Mouse (Mus musculus) layer of hippocampus, adult 8-10 months (tissue): ENCODE measurements at regions not wholly inside any gene's neighbourhood (a gene's known extent, or its start where the extent isn't known, plus 50 kb on each side); places are given as distances from the start of the nearest gene placed in this dataset.

Experiments
- DNase-seq, 2 experiments: peaks; one replicate each; pipeline ENCODE4 v3.0.0; 2022; ENCODE audit warnings: low spot score in 2 of 2

DNA sequence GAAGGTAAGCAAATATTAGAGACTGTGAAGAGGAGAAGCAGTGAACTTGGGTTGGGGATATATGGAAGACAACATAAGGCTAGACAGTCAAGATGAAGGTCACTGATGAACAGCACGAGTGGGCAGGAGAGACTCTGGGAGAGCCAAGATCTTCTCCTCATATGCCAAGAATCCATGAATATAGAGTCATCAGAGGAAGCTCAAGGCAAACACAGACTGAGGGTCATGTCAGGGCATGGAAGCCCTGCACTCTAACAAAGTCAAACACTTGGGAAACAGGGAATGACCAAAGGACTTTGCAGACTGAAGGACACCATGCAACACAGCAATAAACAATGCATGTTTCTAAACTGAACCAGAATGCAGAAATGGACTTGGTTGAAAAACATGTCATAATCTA is 351.4 kb downstream of the Hs3st3b1 start:
- no peak for DNase-seq

DNA sequence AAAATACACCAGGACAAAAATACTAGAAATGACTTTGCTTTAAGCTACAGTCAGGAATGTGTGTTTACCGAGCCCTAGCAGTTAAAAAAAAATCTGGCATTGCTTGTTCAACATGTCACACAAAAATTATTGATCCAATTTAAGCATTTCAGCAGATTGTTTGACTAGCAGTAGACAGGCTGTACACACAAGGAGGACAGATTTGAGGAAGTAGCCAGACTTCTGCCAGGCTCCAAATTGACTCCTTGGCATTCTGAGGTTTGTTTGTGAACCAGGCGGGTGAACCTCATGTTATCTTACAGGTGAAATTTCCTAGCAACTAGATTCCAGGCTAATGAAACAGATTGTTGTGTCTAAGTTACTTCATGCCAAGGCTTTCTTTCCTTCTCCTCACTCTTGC is 348.8 kb downstream of the Hs3st3b1 start:
- DNase-seq, result no peak

DNA sequence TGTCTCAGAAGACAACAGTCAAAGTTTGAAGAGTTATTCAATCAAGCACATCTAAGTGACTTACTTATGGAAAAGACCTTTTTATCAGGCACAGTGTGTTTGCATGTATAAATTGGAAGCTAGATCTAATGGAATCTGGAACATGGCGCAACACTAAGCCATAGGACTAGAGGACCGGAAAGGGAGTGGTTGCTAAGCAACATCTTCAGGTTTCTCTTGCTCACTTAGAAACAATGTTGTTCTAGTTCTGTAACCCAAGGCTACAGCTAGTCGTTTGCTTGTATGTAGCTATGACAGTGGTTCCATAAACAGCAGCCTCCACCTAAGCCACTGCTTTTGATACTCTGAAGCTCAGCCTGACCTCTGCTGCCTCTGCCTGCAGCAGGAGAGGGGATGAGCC is 338.8 kb downstream of the Hs3st3b1 start:
- DNase-seq, result no peak

- DNase-seq, result peak in 1 of 2 experiments; percentile 11
These were observed 336.7 kb downstream of the Hs3st3b1 start for GRCm38 (mm10) chr11:63585216-63585869.

GRCm38 (mm10) chr11:63620220-63620619 is 301.9 kb downstream of the Hs3st3b1 start:
- DNase-seq, result no peak

DNA sequence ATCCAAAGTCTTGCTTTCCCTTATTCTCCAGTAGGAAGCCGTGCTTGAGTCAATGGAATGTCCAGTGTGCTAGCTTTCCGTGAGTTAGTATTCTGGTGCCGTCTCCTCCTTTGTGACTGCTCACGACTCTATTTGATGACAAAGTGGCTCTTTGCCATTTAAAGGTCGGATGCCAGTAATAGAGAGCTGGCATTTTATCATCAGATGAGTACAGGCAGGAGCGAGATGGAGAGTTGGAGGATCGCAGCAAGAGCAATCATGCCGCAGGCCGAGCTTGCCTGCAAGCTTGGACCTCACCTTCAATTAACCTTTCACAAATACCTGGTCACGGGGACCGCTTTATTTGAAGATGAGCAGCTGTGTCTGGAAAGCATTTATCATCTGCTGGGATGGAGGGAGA is 291.8 kb downstream of the Hs3st3b1 start:
- DNase-seq, result no peak

GRCm38 (mm10) chr11:63657057-63657456 is 265.0 kb downstream of the Hs3st3b1 start:
- DNase-seq, result peak; percentile 7 to 10

DNA sequence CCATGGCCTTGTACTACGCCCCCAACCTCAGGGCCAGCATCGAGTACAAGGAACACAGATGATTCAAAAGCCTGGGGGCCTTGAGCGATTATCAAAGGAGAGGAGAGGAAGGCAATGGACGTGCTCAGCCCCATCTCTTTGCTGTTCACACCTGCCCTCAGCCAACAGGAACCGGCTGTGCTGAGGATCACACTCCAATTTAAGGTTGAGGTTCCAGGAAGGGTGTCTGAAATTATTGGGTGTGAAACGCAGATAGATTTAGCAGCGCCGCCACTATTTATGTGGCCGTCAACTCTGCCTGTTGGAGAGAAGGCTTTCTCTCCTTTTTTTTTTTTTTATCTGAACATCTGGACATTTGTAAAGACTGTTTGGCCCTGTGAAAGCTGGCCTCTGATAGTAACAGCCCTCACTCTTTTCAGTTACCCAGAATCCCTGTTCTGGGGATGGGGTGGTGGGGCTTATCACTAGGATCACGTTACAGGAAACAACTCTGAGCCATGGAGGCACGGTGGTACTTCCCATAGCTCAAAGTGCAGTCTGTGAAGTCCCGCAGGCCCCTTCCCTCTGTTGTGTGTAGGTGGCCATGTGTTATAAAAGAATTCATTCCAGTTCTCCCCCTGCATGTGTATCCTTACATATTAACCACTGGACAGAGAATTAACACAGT is 256.7 kb downstream of the Hs3st3b1 start:
- no peak for DNase-seq

DNA sequence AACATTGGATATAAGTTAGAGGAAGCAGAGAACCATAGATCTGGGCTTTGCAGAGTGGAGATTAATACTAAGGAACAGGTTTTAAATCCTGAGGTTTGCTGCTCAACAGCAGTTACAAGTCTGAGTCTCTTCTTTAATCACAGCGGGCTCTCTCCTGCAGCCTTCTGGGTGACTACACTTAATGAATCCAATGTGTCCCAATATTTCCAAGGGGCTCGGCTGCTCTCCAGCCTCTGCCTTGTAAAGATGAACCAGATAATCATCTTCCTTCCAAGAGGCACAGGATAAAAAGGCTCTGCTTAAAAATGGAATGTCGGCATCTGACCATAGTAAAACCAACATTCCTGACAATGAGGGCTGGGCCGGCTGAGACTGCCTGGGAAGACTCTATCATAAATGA is 251.6 kb downstream of the Hs3st3b1 start:
- DNase-seq, result no peak

DNA sequence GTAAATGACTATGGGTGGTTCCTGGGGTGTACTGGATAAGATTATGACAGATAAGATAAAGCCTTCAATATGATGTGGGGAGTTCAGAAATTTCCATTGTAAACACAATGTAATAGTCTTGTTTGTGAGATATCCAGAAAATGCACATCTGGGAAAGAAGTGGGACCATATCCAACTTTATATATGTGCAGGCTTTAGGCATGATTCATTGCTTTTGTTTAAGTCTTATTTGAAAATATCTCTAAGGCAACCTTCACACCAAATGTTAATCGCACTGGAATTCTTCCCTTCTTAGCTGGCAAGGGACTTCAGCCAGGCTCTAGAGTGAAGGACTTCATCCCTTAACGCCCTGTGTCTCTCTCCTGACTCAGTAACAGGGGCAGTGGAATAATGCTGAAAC is 250.3 kb downstream of the Hs3st3b1 start:
- no peak for DNase-seq

DNA sequence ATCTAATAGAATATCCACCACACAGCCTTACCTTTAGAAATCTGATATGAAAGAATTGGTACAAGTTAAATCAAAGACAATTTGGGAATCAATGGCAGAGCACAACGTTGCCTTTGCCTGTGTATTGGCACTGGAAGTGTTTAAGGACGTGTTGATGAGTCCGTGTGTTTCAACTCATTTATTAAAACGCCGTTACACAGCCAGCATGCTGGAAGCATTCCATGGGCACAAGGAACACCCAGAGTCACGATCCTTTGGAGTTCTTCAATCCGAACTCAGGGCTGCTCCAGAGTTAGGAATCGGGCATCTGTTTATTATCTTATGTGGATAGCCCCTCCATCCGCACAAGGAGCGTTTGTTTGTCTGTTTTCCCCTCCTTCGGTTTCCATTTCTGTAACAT is 244.2 kb downstream of the Hs3st3b1 start:
- no peak for DNase-seq

GRCm38 (mm10) chr11:63678382-63678905 is 243.6 kb downstream of the Hs3st3b1 start:
- DNase-seq, result no peak

DNA sequence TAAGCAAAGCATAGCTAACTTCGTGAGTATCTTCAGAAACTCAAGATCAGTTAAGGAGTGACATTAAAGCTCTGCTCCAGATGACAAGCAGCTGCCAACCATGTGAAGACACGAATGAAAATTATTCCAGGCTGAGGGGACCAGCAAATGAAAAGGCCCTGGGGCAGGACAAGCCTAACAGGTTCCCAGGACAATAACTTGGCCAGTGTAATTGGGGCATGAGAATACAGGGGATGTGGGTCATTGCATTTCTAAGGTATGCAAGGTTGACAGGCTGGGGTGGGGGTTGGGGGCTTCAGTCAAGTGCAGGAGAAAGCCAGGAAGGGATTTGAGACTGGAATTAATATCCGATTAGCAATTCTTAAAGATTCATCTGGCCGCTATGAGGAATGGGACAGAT is 242.6 kb downstream of the Hs3st3b1 start:
- DNase-seq, result no peak

- no peak for DNase-seq
These were observed 237.7 kb downstream of the Hs3st3b1 start for GRCm38 (mm10) chr11:63684228-63684980.

DNA sequence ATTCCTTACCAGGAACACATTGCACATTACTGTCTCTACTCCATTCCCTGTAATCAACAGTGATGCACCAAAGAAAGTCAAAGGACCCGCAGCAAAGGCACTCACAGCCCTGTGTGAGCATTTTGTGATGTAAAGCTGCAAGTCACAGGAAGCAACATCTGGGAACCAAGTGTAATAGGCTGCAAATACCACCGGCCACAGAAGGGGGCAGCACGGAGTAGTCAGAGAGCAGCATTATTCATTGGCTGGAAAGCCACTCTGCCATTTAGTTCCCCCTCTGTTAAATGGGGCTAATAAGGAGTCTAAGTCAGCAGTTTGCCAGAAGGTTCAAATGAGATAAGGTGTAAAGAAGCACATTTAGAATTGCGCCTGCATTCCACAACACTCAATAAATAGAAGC is 231.0 kb downstream of the Hs3st3b1 start:
- no peak for DNase-seq

- no peak for DNase-seq
These were observed 217.0 kb downstream of the Hs3st3b1 start for GRCm38 (mm10) chr11:63704995-63705580.

- DNase-seq, result no peak
These were observed 216.0 kb downstream of the Hs3st3b1 start for GRCm38 (mm10) chr11:63706057-63706456.

GRCm38 (mm10) chr11:63707093-63707492 is 215.0 kb downstream of the Hs3st3b1 start:
- DNase-seq, result no peak

DNA sequence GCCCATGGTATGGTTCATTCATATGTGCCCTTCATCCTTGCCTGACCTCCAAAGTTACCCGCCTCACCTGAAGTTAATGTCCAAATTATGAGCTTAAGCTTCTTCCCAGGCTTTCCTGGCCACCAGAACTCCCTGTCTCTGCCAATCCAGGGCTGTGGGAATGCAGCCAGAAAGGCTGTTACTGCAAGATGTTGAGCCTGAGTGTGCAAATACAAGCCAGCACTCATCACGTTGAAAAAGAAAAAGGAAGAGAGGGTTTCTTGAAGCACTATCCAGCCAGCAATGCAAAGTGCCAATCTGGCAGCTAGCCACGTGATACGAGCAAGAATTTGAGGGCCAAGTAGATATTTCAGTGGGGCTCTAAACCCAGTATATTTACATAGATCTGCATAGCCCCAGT is 213.7 kb downstream of the Hs3st3b1 start:
- DNase-seq, result peak; percentile 20 to 44

DNA sequence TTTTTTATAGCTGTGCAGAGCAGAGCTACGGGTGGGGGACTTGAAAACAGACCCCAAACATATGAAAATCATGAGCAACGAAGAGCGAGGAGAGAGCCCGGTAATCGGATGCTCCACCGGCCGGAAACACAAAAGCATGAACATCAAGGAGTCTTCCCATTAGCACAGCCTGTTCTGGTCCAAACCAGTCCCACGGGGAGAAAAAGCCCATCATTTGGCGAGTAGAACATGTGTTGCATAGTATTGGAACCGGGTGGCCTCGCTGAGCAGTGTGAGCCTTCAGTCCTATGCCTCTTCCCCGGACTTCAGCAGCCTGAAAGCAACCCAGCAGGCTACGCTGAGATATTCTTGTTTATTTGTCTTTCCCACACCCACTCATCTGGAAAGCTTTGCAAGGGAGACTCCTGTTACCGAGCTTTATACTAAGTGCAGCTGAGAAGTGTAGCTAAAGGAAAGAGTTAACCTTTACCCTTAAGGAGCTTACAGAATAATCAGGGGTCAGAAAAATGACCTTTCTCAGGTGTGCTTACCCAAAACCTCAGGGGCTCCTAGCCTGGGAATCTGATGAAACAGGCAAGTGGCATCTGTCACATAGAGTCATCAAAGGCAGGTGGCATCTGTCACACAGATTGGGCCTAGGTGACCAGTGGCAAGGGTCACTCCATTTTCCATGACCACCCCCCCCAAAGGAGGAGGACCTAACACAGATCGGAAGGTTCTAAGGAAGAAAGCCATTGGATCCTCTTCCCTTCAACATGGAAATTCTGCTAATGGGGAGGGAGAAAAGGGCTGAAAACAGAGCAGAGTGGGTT is 209.8 kb downstream of the Hs3st3b1 start:
- no peak for DNase-seq

DNA sequence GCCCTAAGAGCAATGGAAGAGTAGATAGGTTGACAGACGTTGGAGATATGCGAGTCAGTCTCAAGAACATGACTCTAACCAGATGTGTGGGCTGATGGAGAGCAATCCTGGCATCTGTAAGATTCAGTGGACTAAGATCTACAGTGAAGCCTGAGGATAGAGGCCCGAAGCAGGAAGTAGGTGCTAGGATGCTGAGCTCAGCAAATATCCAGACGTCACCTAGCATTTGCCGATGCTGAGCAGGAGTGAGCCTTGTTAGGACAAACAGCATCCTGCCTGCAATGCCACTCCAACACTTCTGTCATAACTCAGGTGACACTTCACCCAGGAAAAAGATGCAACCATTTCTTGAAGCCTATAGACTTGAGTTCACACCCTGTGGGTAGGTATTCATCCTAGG is 199.8 kb downstream of the Hs3st3b1 start:
- DNase-seq, result no peak
